20 mouse cellular contexts compared by ENCODE assay signal in genomic region chr14:35541254-35541991, GRCm38 (mm10).
DNase-seq lines count a peak whose midpoint lies in the region; ATAC-seq lines count a peak whose summit lies in the region.
"Had no signal": no experiment of that assay in that cellular context is flagged by ENCODE, and none has a peak within 500 bp of the region (broad histone marks: within the 10 kb centered on the region; RNA-seq: fewer than 3 reads in every experiment).

No protein-coding gene starts in this region.

- H3K27me3 ChIP-seq in embryonic facial prominence, embryonic 11.5 days (ENCODE audit: control insufficient read depth, insufficient read depth, low read length): no peaks in the 10 kb centered on the region
- no peaks in the 10 kb centered on the region for H3K27me3 ChIP-seq in embryonic facial prominence, embryonic 10.5 days (replicated peaks; ENCODE audit: low read depth, poor library complexity, severe bottlenecking)
- H3K27me3 ChIP-seq in neural tube, embryonic 12.5 days (replicated peaks): no peaks in the 10 kb centered on the region
- no peaks in the 10 kb centered on the region for H3K27me3 ChIP-seq in intestine, embryonic 15.5 days (replicated peaks)
- H3K27me3 ChIP-seq: heart, embryonic 13.5 days; liver, embryonic 15.5 days had no signal

- 63% methylated on average over 4 of the region's 4 CpGs for WGBS in embryonic facial prominence, embryonic 11.5 days
- 59% methylated on average over 4 of the region's 4 CpGs for WGBS in embryonic facial prominence, embryonic 10.5 days
- WGBS in neural tube, embryonic 12.5 days: 47% methylated on average over 4 of the region's 4 CpGs
- 55% methylated on average over 4 of the region's 4 CpGs for WGBS in intestine, embryonic 15.5 days

- H3K9ac ChIP-seq in embryonic facial prominence, embryonic 11.5 days (replicated peaks; ENCODE audit: low read length): no peak overlapping the region
- H3K9ac ChIP-seq in neural tube, embryonic 12.5 days: no peak overlapping the region
- no peak overlapping the region for H3K9ac ChIP-seq in intestine, embryonic 15.5 days
- H3K9ac ChIP-seq: heart, embryonic 13.5 days; liver, embryonic 15.5 days had no signal

- no peaks in the 10 kb centered on the region for H3K9me3 ChIP-seq in embryonic facial prominence, embryonic 11.5 days (replicated peaks; ENCODE audit: control insufficient read depth, low read length)
- H3K9me3 ChIP-seq in embryonic facial prominence, embryonic 10.5 days: no peaks in the 10 kb centered on the region
- no peaks in the 10 kb centered on the region for H3K9me3 ChIP-seq in neural tube, embryonic 12.5 days
- no peaks in the 10 kb centered on the region for H3K9me3 ChIP-seq in intestine, embryonic 15.5 days
- H3K9me3 ChIP-seq: heart, embryonic 13.5 days; liver, embryonic 15.5 days had no signal

- H3K4me3 ChIP-seq in embryonic facial prominence, embryonic 11.5 days (ENCODE audit: low read depth, low read length): no peak overlapping the region
- H3K4me3 ChIP-seq in embryonic facial prominence, embryonic 10.5 days: no peak overlapping the region
- no peak overlapping the region for H3K4me3 ChIP-seq in neural tube, embryonic 12.5 days
- H3K4me3 ChIP-seq in intestine, embryonic 15.5 days (replicated peaks): no peak overlapping the region
- H3K4me3 ChIP-seq: gastrocnemius, adult 2 months; heart, embryonic 13.5 days; liver, embryonic 15.5 days; myocyte had no signal

- H3K27ac ChIP-seq in embryonic facial prominence, embryonic 11.5 days (replicated peaks; ENCODE audit: low read depth, low read length): no peak overlapping the region
- H3K27ac ChIP-seq in embryonic facial prominence, embryonic 10.5 days (replicated peaks): no peak overlapping the region
- no peak overlapping the region for H3K27ac ChIP-seq in neural tube, embryonic 12.5 days
- H3K27ac ChIP-seq in intestine, embryonic 15.5 days: no peak overlapping the region
- H3K27ac ChIP-seq: gastrocnemius, adult 2 months; heart, embryonic 13.5 days; liver, embryonic 15.5 days; stomach, postnatal 0 days had no signal

- ATAC-seq in embryonic facial prominence, embryonic 11.5 days (replicated peaks; ENCODE audit: insufficient number of reproducible peaks, low FRiP score, low TSS enrichment, low read depth): peak; percentile 81
- ATAC-seq in neural tube, embryonic 12.5 days (ENCODE audit: low FRiP score, low read depth): peak; percentile 37; the same call in 1 of the 2 replicates
- ATAC-seq in intestine, embryonic 15.5 days: peak; percentile 73
- ATAC-seq: forebrain, embryonic 16.5 days had no signal

- H3K36me3 ChIP-seq in embryonic facial prominence, embryonic 11.5 days (replicated peaks; ENCODE audit: control insufficient read depth, insufficient read depth, low read depth, low read length): no peaks in the 10 kb centered on the region
- H3K36me3 ChIP-seq in embryonic facial prominence, embryonic 10.5 days (replicated peaks): no peaks in the 10 kb centered on the region
- H3K36me3 ChIP-seq in neural tube, embryonic 12.5 days: no peaks in the 10 kb centered on the region
- no peaks in the 10 kb centered on the region for H3K36me3 ChIP-seq in intestine, embryonic 15.5 days
- H3K36me3 ChIP-seq: heart, embryonic 13.5 days; liver, embryonic 15.5 days had no signal

- H3K4me1 ChIP-seq in embryonic facial prominence, embryonic 11.5 days (ENCODE audit: control insufficient read depth, insufficient read depth, low read length): no peaks in the 10 kb centered on the region
- H3K4me1 ChIP-seq in embryonic facial prominence, embryonic 10.5 days: peaks cover 5% of the 10 kb centered on the region; the same call in 1 of the 2 replicates
- no peaks in the 10 kb centered on the region for H3K4me1 ChIP-seq in neural tube, embryonic 12.5 days
- H3K4me1 ChIP-seq in intestine, embryonic 15.5 days (replicated peaks): no peaks in the 10 kb centered on the region
- H3K4me1 ChIP-seq: heart, embryonic 13.5 days; liver, embryonic 15.5 days had no signal

- H3K4me2 ChIP-seq in embryonic facial prominence, embryonic 11.5 days (ENCODE audit: low read depth, low read length): no peak overlapping the region
- no peak overlapping the region for H3K4me2 ChIP-seq in neural tube, embryonic 12.5 days (replicated peaks)
- H3K4me2 ChIP-seq in intestine, embryonic 15.5 days (replicated peaks): no peak overlapping the region
- H3K4me2 ChIP-seq: heart, embryonic 13.5 days; liver, embryonic 15.5 days had no signal

- DNase-seq in embryonic facial prominence, embryonic 11.5 days (ENCODE audit: low spot score): peak; percentile 15
- DNase-seq in embryonic facial prominence, embryonic 10.5 days (ENCODE audit: low spot score): no peak
- DNase-seq in neural tube, embryonic 10.5 days (ENCODE audit: extremely low spot score, low spot score): no peak
- DNase-seq in right cerebral cortex, postnatal 4 days: no peak
- no peak for DNase-seq in adrenal gland, postnatal 14 days
- no peak for DNase-seq in B cell, adult 2 months
- DNase-seq: cerebellum, adult 11-12 months; gastrocnemius, adult 2 months; heart, postnatal 36 days; kidney, adult 2 months; kidney, postnatal 4 days; lung, postnatal 10 days; right cerebral cortex, postnatal 25 days had no signal
